Mouse (Mus musculus) midbrain, embryonic 11.5 days (tissue): ENCODE data around the gene Batf2. TPM values are rescaled to one million over a fixed set of nuclear protein-coding genes. Genes with fewer than 3 reads are reported as not detected.

Source experiments
- ATAC-seq: fragments of 200-750 bp; cut with Nextera tagmentation; 2 replicates; pipeline ENCODE4 v1.8.0; 2017; ENCODE audit warnings: moderate TSS enrichment, moderate library complexity; ENCODE audit not compliant: low FRiP score
- DNase-seq: peaks from one replicate; pipeline ENCODE4 v3.0.0; 2015; ENCODE audit warnings: low spot score; ENCODE audit errors: missing footprints
- H3K27ac ChIP-seq: fragments of 300-500 bp; sonication (generic); 2 replicates; pipeline ENCODE4 v1.5.1; 2014; ENCODE audit warnings: low read depth, low read length
- H3K27me3 ChIP-seq: fragments of 300-500 bp; sonication (generic); 2 replicates; pipeline ENCODE4 v1.6.1; 2014; ENCODE audit warnings: mild to moderate bottlenecking, low read length, moderate library complexity, mixed read lengths; ENCODE audit not compliant: control insufficient read depth, insufficient read depth
- H3K36me3 ChIP-seq: fragments of 300-500 bp; sonication (generic); 2 replicates; pipeline ENCODE4 v1.6.1; 2014; ENCODE audit warnings: mild to moderate bottlenecking, low read length, moderate library complexity, mixed read lengths; ENCODE audit not compliant: control insufficient read depth, insufficient read depth
- H3K4me1 ChIP-seq: fragments of 300-500 bp; sonication (generic); 2 replicates; pipeline ENCODE4 v1.6.1; 2014; ENCODE audit warnings: low read length; ENCODE audit not compliant: control insufficient read depth, insufficient read depth
- H3K4me2 ChIP-seq: fragments of 300-500 bp; sonication (generic); 2 replicates; pipeline ENCODE4 v1.6.1; 2014; ENCODE audit warnings: mild to moderate bottlenecking, moderate library complexity
- H3K4me3 ChIP-seq: fragments of 300-500 bp; sonication (generic); 2 replicates; pipeline ENCODE4 v1.5.1; 2014; ENCODE audit warnings: low read depth, low read length
- H3K9ac ChIP-seq: fragments of 300-500 bp; sonication (generic); 2 replicates; pipeline ENCODE4 v1.6.1; 2014; ENCODE audit warnings: low read length
- H3K9me3 ChIP-seq: fragments of 300-500 bp; sonication (generic); 2 replicates; pipeline ENCODE4 v1.6.1; 2016; ENCODE audit warnings: low read length; ENCODE audit not compliant: control insufficient read depth
- WGBS: fragments of 180-500 bp; shearing (Covaris S2); extraction: QIAGEN DNeasy Blood & Tissue Kit; methylation state at CpG from one replicate; pipeline ENCODE4 v1.1.7; 2014; 5-methylcytosine and 5-hydroxymethylcytosine counted together
- polyA plus RNA-seq: library from polyadenylated mRNA; unstranded; fragments of >200 nt; fragmentation: Nextera tagmentation; extraction: Ambion mirVana; gene quantifications from 2 replicates; pipeline ENCODE4 v1.2.1, GENCODE M21; 2014

Gene Batf2
- polyA plus RNA-seq, 1 experiment from 2014 or later: not detected

GRCm38 (mm10) chr19:6141394-6141749 lies 589 bp downstream of the Batf2 start, which contains the start of gene Arl2:
Gene Arl2, minus strand, starts transcription at chr19:6141548.
- 1% methylated on average over 15 of the region's 15 CpGs for WGBS
- Histone ChIP-seq H3K27ac (peak within 1 kb of the TSS; percentile 97), H3K36me3 (no peaks in the 10 kb centered on the region; the same call in none of the 2 replicates), H3K9ac (peak within 1 kb of the TSS; percentile 90), H3K4me2 (peak within 1 kb of the TSS; percentile 88), H3K4me3 (peak within 1 kb of the TSS; percentile 70), H3K4me1 (peaks cover 9% of the 10 kb centered on the region), H3K9me3 (no peaks in the 10 kb centered on the region), H3K27me3 (no peaks in the 10 kb centered on the region)
- no peak for DNase-seq
- peak; percentile 75 for ATAC-seq

- no peak overlapping the region for H3K4me3 ChIP-seq
- no peak for DNase-seq
- peaks cover 6% of the 10 kb centered on the region for H3K4me1 ChIP-seq
- ATAC-seq: no peak
- no peak overlapping the region for H3K4me2 ChIP-seq
- no peak overlapping the region for H3K27ac ChIP-seq
- no peak overlapping the region for H3K9ac ChIP-seq
- H3K27me3 ChIP-seq: no peaks in the 10 kb centered on the region
- WGBS: 85% methylated on average over 5 of the region's 5 CpGs
- no peaks in the 10 kb centered on the region for H3K9me3 ChIP-seq
- H3K36me3 ChIP-seq: no peaks in the 10 kb centered on the region
Measured at GRCm38 (mm10) chr19:6144842-6145241, 4.1 kb downstream of the Batf2 start.

DNA sequence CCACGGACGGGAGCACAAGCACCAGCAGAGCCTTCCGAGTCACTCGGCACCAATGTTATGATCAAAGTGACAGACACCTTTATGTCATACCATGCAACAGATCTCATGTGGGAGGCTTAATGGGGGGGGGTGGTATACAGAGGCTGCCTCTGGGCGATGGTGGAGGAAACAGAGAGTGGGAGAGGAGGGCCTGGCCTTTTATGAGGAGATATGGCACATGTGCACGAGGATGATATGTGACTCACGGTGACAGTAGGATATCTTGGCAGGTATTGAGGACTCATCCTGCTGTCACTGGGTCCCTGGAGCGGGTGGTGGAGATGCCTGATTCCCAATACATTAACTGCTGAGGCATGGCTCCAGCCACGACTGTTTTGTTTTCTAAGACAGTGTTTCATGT lies 14.4 kb downstream of the Batf2 start:
- no peak overlapping the region for H3K27ac ChIP-seq
- H3K4me2 ChIP-seq: no peak overlapping the region
- H3K9me3 ChIP-seq: no peaks in the 10 kb centered on the region
- H3K4me3 ChIP-seq: no peak overlapping the region
- DNase-seq (no peak), ATAC-seq (no peak)
- H3K4me1 ChIP-seq: no peaks in the 10 kb centered on the region
- no peaks in the 10 kb centered on the region for H3K27me3 ChIP-seq
- no peak overlapping the region for H3K9ac ChIP-seq
- WGBS: 86% methylated on average over 9 of the region's 9 CpGs
- no peaks in the 10 kb centered on the region for H3K36me3 ChIP-seq

- H3K4me2 ChIP-seq: no peak overlapping the region
- H3K4me1 ChIP-seq: no peaks in the 10 kb centered on the region
- no peak overlapping the region for H3K9ac ChIP-seq
- H3K27me3 ChIP-seq: no peaks in the 10 kb centered on the region
- H3K4me3 ChIP-seq: no peak overlapping the region
- no peaks in the 10 kb centered on the region for H3K9me3 ChIP-seq
- no peak overlapping the region for H3K27ac ChIP-seq
- DNase-seq (no peak), ATAC-seq (no peak)
- 67% methylated on average over 8 of the region's 8 CpGs for WGBS
- H3K36me3 ChIP-seq: no peaks in the 10 kb centered on the region
Measured at GRCm38 (mm10) chr19:6156372-6156771, 15.6 kb downstream of the Batf2 start.

DNA sequence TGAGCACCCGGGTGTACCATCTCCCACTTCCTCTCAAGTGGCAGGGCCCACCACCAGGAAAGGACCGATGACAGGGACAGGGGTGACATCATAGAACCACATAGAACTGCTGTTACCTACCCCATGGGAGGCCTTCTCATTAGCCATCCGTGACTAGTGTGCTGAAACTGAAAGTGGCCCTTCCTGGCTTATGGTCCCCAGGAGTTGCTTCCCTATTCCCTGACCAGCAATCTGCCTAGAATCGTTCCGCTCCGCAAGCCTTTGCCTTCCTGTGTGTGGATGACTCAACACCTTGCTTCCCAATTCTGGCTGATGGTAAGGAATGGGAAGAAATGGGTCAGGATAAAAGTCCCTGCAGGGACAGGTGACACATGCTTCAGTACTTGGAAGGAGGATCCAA lies 16.4 kb downstream of the Batf2 start:
- H3K4me1 ChIP-seq: no peaks in the 10 kb centered on the region
- H3K4me2 ChIP-seq: no peak overlapping the region
- H3K27ac ChIP-seq: no peak overlapping the region
- H3K27me3 ChIP-seq: no peaks in the 10 kb centered on the region
- 75% methylated on average over 6 of the region's 6 CpGs for WGBS
- H3K4me3 ChIP-seq: no peak overlapping the region
- H3K9me3 ChIP-seq: no peaks in the 10 kb centered on the region
- H3K9ac ChIP-seq: no peak overlapping the region
- H3K36me3 ChIP-seq: no peaks in the 10 kb centered on the region
- ATAC-seq (no peak), DNase-seq (no peak)

DNA sequence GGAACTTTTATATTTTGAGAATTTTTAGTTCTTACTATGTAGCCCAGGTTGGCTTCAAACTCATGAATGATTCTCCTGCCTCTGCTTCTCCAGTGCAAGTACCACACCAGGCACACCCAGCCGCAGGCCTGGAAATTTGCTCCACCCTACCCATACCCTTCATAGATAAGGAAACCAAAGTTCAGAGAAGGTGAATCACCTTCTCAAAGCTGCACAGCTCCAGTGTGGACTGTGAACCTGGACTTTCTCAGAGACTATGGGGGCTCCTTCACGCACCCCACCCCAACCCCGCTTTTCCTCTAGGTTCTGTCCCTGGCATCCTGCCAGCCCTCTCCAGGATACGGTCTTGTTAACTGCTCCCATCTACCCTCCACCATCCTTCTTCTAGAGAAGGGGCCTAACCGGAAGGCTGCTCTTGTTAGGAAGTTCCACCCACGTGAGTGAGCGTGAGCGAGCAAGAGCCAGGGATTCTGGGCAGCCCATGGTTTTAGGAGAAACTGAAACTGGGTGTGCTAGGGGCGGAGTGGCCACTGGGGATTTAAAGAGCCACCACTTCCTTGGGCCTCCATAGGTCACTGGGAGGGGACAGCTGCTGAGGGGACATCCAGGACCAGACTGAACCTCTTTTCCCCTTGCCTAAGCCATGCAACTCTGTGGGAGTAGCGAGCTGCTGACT lies 23.2 kb downstream of the Batf2 start:
- WGBS: 78% methylated on average over 10 of the region's 10 CpGs
- no peaks in the 10 kb centered on the region for H3K9me3 ChIP-seq
- DNase-seq: no peak
- H3K4me1 ChIP-seq: no peaks in the 10 kb centered on the region
- H3K27ac ChIP-seq: no peak overlapping the region
- ATAC-seq: no peak
- no peaks in the 10 kb centered on the region for H3K27me3 ChIP-seq
- no peak overlapping the region for H3K4me2 ChIP-seq
- no peaks in the 10 kb centered on the region for H3K36me3 ChIP-seq
- no peak overlapping the region for H3K9ac ChIP-seq
- no peak overlapping the region for H3K4me3 ChIP-seq

- WGBS: 77% methylated on average over 4 of the region's 4 CpGs
- Histone ChIP-seq H3K4me3 (no peak overlapping the region), H3K27me3 (no peaks in the 10 kb centered on the region), H3K9me3 (no peaks in the 10 kb centered on the region), H3K9ac (no peak overlapping the region), H3K27ac (no peak overlapping the region), H3K4me2 (no peak overlapping the region), H3K4me1 (no peaks in the 10 kb centered on the region), H3K36me3 (no peaks in the 10 kb centered on the region)
- DNase-seq: no peak
- no peak for ATAC-seq
Measured at GRCm38 (mm10) chr19:6166750-6167149, 26.0 kb downstream of the Batf2 start.

GRCm38 (mm10) chr19:6171215-6171614 lies 30.4 kb downstream of the Batf2 start:
- H3K9ac ChIP-seq: no peak overlapping the region
- H3K27me3 ChIP-seq: no peaks in the 10 kb centered on the region
- no peak overlapping the region for H3K4me2 ChIP-seq
- ATAC-seq (no peak), DNase-seq (no peak)
- H3K27ac ChIP-seq: no peak overlapping the region
- no peak overlapping the region for H3K4me3 ChIP-seq
- no peaks in the 10 kb centered on the region for H3K9me3 ChIP-seq
- no peaks in the 10 kb centered on the region for H3K4me1 ChIP-seq
- WGBS: 79% methylated on average over 8 of the region's 8 CpGs
- no peaks in the 10 kb centered on the region for H3K36me3 ChIP-seq

- Histone ChIP-seq H3K27me3 (no peaks in the 10 kb centered on the region), H3K9ac (no peak overlapping the region), H3K4me2 (no peak overlapping the region), H3K4me1 (no peaks in the 10 kb centered on the region), H3K27ac (no peak overlapping the region), H3K9me3 (no peaks in the 10 kb centered on the region), H3K36me3 (no peaks in the 10 kb centered on the region), H3K4me3 (no peak overlapping the region)
- ATAC-seq (no peak), DNase-seq (no peak)
- 55% methylated on average over 5 of the region's 5 CpGs for WGBS
Measured at GRCm38 (mm10) chr19:6174771-6175170, 34.0 kb downstream of the Batf2 start.
